Mouse (Mus musculus) neural tube, embryonic 12.5 days (tissue): ENCODE measurements at regions not wholly inside any gene's neighbourhood (a gene's known extent, or its start where the extent isn't known, plus 50 kb on each side); places are given as distances from the start of the nearest gene placed in this dataset.

Source experiments
- ATAC-seq: fragments of 200-750 bp; cut with Nextera tagmentation; 2 replicates; pipeline ENCODE4 v1.8.0; 2017; ENCODE audit warnings: low read depth, mild to moderate bottlenecking, moderate TSS enrichment, moderate library complexity; ENCODE audit not compliant: low FRiP score
- H3K27ac ChIP-seq: fragments of 300-500 bp; sonication (generic); 2 replicates; pipeline ENCODE4 v1.5.1; 2016
- H3K27me3 ChIP-seq: fragments of 300-500 bp; sonication (generic); replicated peaks from 2 replicates; pipeline ENCODE4 v1.6.1; 2016; ENCODE audit warnings: mild to moderate bottlenecking
- H3K36me3 ChIP-seq: fragments of 300-500 bp; sonication (generic); 2 replicates; pipeline ENCODE4 v1.6.1; 2016; ENCODE audit warnings: mild to moderate bottlenecking
- H3K4me1 ChIP-seq: fragments of 300-500 bp; sonication (generic); 2 replicates; pipeline ENCODE4 v1.6.1; 2016
- H3K4me2 ChIP-seq: fragments of 300-500 bp; sonication (generic); replicated peaks from 2 replicates; pipeline ENCODE4 v1.6.1; 2016; ENCODE audit warnings: mild to moderate bottlenecking
- H3K4me3 ChIP-seq: fragments of 300-500 bp; sonication (generic); 2 replicates; pipeline ENCODE4 v1.5.1; 2016
- H3K9ac ChIP-seq: fragments of 300-500 bp; sonication (generic); 2 replicates; pipeline ENCODE4 v1.6.1; 2016; ENCODE audit warnings: mild to moderate bottlenecking
- H3K9me3 ChIP-seq: fragments of 300-500 bp; sonication (generic); 2 replicates; pipeline ENCODE4 v1.6.1; 2016; ENCODE audit warnings: mild to moderate bottlenecking
- WGBS: fragments of 180-500 bp; shearing (Covaris S2); methylation state at CpG from one replicate; pipeline ENCODE4 v1.1.7; 2016; 5-methylcytosine and 5-hydroxymethylcytosine counted together

GRCm38 (mm10) chr6:141167270-141167669, 81.8 kb upstream of the Pde3a start:
- WGBS, result 70% methylated on average over 3 of the region's 3 CpGs
- Histone ChIP-seq H3K9ac (no peak overlapping the region), H3K27me3 (no peaks in the 10 kb centered on the region), H3K27ac (no peak overlapping the region), H3K4me3 (no peak overlapping the region), H3K4me2 (no peak overlapping the region), H3K4me1 (no peaks in the 10 kb centered on the region), H3K9me3 (no peaks in the 10 kb centered on the region), H3K36me3 (no peaks in the 10 kb centered on the region)
- no peak for ATAC-seq

GRCm38 (mm10) chr6:141168356-141168755, 80.7 kb upstream of the Pde3a start:
- H3K4me3 ChIP-seq, result no peak overlapping the region
- no peak overlapping the region for H3K9ac ChIP-seq
- 74% methylated on average over 3 of the region's 3 CpGs for WGBS
- no peak overlapping the region for H3K27ac ChIP-seq
- no peak overlapping the region for H3K4me2 ChIP-seq
- no peaks in the 10 kb centered on the region for H3K36me3 ChIP-seq
- ATAC-seq, result no peak
- H3K9me3 ChIP-seq, result no peaks in the 10 kb centered on the region
- no peaks in the 10 kb centered on the region for H3K4me1 ChIP-seq
- H3K27me3 ChIP-seq, result no peaks in the 10 kb centered on the region

DNA sequence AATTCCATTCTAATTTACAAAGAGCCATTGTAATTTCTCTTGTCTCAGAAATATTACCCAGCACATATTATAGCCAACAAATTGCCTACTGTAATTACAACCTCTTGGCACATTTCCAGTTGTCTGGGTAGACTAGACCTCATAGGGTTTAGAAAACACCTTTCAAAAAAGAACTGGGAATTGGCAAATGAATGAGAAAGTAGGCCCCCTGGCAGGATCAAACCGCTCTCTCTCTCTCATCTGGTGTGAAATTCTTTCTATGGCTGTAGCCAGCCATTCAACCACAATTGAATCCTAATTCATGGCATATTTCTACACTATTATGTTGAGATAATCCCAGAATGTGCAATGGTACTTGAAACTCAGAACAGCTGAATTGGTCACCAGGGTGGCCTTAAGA, 65.3 kb upstream of the Pde3a start:
- Histone ChIP-seq H3K9me3 (no peaks in the 10 kb centered on the region), H3K9ac (no peak overlapping the region), H3K27ac (no peak overlapping the region), H3K4me3 (no peak overlapping the region), H3K27me3 (no peaks in the 10 kb centered on the region), H3K36me3 (no peaks in the 10 kb centered on the region), H3K4me2 (no peak overlapping the region), H3K4me1 (no peaks in the 10 kb centered on the region)
- WGBS, result 38% methylated on average over 1 of the region's 1 CpGs
- ATAC-seq, result no peak

- no peak overlapping the region for H3K27ac ChIP-seq
- H3K36me3 ChIP-seq, result no peaks in the 10 kb centered on the region
- no peaks in the 10 kb centered on the region for H3K9me3 ChIP-seq
- H3K4me3 ChIP-seq, result no peak overlapping the region
- ATAC-seq, result no peak
- WGBS, result 83% methylated on average over 3 of the region's 3 CpGs
- H3K4me2 ChIP-seq, result no peak overlapping the region
- no peak overlapping the region for H3K9ac ChIP-seq
- H3K4me1 ChIP-seq, result no peaks in the 10 kb centered on the region
- H3K27me3 ChIP-seq, result no peaks in the 10 kb centered on the region
Measured at GRCm38 (mm10) chr6:141188036-141188435, 61.0 kb upstream of the Pde3a start.

DNA sequence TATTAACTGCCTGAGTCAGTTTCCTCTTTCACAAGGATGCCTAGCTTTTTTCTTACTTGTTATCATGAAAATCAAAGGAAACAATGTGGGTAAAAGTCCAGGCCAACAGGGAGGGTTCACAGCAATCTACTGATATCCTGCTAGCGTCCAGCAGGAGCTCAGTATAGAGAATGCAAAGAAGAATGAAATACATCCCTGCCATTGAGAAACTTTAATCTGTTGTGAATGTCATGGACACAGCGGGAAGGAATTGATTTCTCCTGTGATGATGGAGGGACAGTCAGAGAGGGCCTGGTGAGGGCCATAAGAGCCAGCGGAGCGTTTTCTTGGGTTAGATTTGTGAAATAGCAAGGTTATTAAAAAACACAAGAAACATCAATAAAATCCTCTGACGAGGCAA, 60.0 kb upstream of the Pde3a start:
- Histone ChIP-seq H3K27ac (no peak overlapping the region), H3K9ac (no peak overlapping the region), H3K4me2 (no peak overlapping the region), H3K4me1 (no peaks in the 10 kb centered on the region), H3K27me3 (no peaks in the 10 kb centered on the region), H3K4me3 (no peak overlapping the region), H3K36me3 (no peaks in the 10 kb centered on the region), H3K9me3 (no peaks in the 10 kb centered on the region)
- no peak for ATAC-seq
- 67% methylated on average over 5 of the region's 5 CpGs for WGBS

- no peak overlapping the region for H3K4me2 ChIP-seq
- H3K27me3 ChIP-seq, result no peaks in the 10 kb centered on the region
- ATAC-seq, result no peak
- no peaks in the 10 kb centered on the region for H3K9me3 ChIP-seq
- no peaks in the 10 kb centered on the region for H3K36me3 ChIP-seq
- 91% methylated on average over 3 of the region's 3 CpGs for WGBS
- no peak overlapping the region for H3K4me3 ChIP-seq
- no peak overlapping the region for H3K27ac ChIP-seq
- H3K4me1 ChIP-seq, result no peaks in the 10 kb centered on the region
- no peak overlapping the region for H3K9ac ChIP-seq
Measured at GRCm38 (mm10) chr6:141189701-141190100, 59.4 kb upstream of the Pde3a start.

GRCm38 (mm10) chr6:141190383-141190782, 58.7 kb upstream of the Pde3a start:
- no peaks in the 10 kb centered on the region for H3K36me3 ChIP-seq
- no peaks in the 10 kb centered on the region for H3K27me3 ChIP-seq
- WGBS, result 89% methylated on average over 5 of the region's 5 CpGs

GRCm38 (mm10) chr6:141197501-141197900, 51.6 kb upstream of the Pde3a start:
- no peak overlapping the region for H3K4me2 ChIP-seq
- no peak overlapping the region for H3K4me3 ChIP-seq
- H3K36me3 ChIP-seq, result no peaks in the 10 kb centered on the region
- H3K27ac ChIP-seq, result no peak overlapping the region
- H3K9me3 ChIP-seq, result no peaks in the 10 kb centered on the region
- H3K9ac ChIP-seq, result no peak overlapping the region
- ATAC-seq, result no peak
- H3K4me1 ChIP-seq, result no peaks in the 10 kb centered on the region
- 94% methylated on average over 4 of the region's 4 CpGs for WGBS
- no peaks in the 10 kb centered on the region for H3K27me3 ChIP-seq

More at GRCm38 (mm10) chr6:141190383-141190782, 58.7 kb upstream of the Pde3a start:
- Histone ChIP-seq H3K9ac (no peak overlapping the region), H3K4me2 (no peak overlapping the region), H3K27ac (no peak overlapping the region), H3K4me3 (no peak overlapping the region), H3K4me1 (no peaks in the 10 kb centered on the region), H3K9me3 (no peaks in the 10 kb centered on the region)
- ATAC-seq, result no peak
